Mouse (Mus musculus): ENCODE data around the gene Mapk8ip2.

- TF ChIP-seq EP300 (IDR thresholded peaks at IDR 0.05; ENCODE audit: low read depth): no peak
- no peak for TF ChIP-seq CTCF (IDR thresholded peaks at IDR 0.05; ENCODE audit: low read depth)
Measured at GRCm38 (mm10) chr15:89410118-89410517, 43.6 kb upstream of the Mapk8ip2 start, which contains the start of gene Syce3.
